Mouse (Mus musculus): Measurements from ENCODE around the gene Jade2. TPM values are rescaled to one million over a fixed set of nuclear protein-coding genes. Genes with fewer than 3 reads are reported as not detected.

Jade2 gene
- total RNA-seq (2021), result 1 to 10 TPM; 2.3 to 2.6 TPM
- long read RNA-seq, experiment 1, partial matches to known transcripts, result 0 of 3 reads
- long read RNA-seq, experiment 1, other reads (novel, unspliced or antisense), result 3 of 3 reads
- long read RNA-seq, experiment 2, full-length matches to known transcripts, result 1 of 3 reads
- long read RNA-seq, experiment 2, partial matches to known transcripts, result 0 of 3 reads
- long read RNA-seq, experiment 2, other reads (novel, unspliced or antisense), result 2 of 3 reads

GRCm38 (mm10) chr11:51857081-51857671 lies at the start of gene Jade2:
Jade2 (minus strand) TSS chr11:51857653.
- DNase-seq, result peak; percentile 36

DNA sequence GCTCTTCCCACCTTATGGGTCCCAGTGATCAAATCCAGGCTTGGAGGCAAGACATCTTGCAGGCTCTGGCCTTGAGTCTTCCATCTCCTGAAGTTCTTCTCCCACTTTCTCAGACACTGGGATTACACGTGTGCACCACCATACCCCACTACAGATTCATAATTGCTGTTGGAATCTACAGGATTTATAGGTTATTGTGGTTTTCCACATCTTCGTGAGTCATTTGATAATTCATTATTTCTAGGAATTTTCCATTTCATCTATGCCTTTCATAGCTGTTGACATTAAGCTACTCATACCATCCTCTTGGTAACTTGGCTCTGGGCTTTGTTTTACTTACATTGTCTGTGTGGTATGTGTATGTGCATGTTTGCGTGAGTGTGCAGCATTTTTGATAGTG lies 46.8 kb upstream of the Jade2 start:
- DNase-seq, result no peak

- DNase-seq, result no peak
Measured at GRCm38 (mm10) chr11:51899691-51900090, 42.2 kb upstream of the Jade2 start.

- no peak for DNase-seq
Measured at GRCm38 (mm10) chr11:51898326-51899080, 41.0 kb upstream of the Jade2 start.

- DNase-seq, result no peak
Measured at GRCm38 (mm10) chr11:51897311-51897710, 39.9 kb upstream of the Jade2 start.

- DNase-seq, result no peak
Measured at GRCm38 (mm10) chr11:51896012-51896411, 38.6 kb upstream of the Jade2 start.

- no peak for DNase-seq
Measured at GRCm38 (mm10) chr11:51885681-51886080, 28.2 kb upstream of the Jade2 start.

DNA sequence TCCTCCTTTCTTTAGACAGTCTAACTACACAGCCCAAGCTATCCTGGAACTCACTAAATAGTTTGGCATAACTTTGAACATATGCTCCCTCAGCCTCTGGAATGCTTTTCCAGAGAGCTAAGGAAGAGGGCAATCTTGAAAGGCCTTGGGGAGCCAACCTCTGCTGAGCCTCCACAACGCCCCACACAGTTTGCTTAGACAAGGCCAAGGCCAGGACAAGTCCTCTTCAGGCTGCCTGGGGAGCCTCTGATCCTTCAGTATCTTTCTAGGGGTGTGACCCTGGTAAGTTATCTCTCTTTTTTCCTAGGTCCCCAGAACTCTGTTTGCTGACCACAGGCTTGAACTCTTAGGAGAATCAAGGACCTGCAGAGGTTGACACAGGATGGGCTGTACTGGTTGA lies 26.6 kb upstream of the Jade2 start:
- DNase-seq, result no peak

- DNase-seq, result peak; percentile 27
Measured at GRCm38 (mm10) chr11:51883670-51884069, 26.2 kb upstream of the Jade2 start.

GRCm38 (mm10) chr11:51881776-51882175 lies 24.3 kb upstream of the Jade2 start:
- no peak for DNase-seq

DNA sequence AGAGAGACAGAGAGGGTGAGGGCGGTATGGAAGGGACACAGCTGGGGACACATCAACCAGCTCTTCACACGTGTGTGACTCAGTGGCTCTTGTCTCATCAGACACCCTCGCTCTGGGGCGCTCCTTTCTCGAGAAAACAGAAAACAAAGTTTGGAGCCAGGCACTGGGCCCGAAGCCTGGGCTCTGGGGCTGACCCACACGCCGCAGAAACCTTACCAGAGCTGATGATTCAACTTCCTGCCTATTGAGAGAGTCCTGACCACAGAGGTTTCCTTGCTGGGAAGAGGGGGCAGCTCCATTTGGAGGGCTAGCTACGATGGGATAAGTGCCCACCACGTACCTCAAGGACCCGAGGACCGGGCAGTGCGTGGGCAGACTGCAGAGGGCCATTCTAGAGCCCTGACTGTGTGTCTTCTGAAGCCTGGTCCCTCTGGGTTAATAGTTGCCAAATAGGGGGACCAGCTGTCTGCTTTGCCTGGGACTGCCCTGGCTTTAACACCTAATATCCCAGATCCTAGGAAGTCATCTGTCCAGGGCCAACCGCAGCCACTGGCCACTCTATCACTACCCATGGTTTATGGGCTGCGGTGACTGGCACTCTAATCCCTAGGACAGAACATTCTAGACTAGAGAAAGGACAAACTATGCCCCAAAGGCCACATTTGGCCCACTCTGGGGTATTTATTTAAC lies 23.7 kb upstream of the Jade2 start:
- no peak for DNase-seq

GRCm38 (mm10) chr11:51876943-51877344 lies 19.5 kb upstream of the Jade2 start:
- peak; percentile 80 for DNase-seq

DNA sequence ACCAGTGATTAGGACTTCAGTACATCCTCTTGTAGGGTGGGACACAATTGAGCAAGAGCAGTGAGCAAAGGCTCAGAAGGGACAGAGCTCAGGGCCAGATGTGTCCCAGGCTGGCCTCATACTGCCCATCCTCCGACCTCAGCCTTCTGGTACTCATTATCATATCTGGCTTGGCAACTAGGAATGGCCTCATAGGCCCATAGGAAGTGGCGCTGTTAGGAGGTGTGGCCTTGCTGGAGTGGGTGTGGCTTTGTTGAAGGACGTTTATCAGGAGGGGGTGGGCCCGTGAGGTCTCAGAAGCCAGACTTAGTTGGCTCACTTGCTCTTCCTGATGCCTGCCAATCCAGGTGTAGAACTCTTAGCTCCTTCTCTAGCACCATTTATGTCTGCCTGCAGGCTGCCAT lies 18.3 kb upstream of the Jade2 start:
- no peak for DNase-seq

DNA sequence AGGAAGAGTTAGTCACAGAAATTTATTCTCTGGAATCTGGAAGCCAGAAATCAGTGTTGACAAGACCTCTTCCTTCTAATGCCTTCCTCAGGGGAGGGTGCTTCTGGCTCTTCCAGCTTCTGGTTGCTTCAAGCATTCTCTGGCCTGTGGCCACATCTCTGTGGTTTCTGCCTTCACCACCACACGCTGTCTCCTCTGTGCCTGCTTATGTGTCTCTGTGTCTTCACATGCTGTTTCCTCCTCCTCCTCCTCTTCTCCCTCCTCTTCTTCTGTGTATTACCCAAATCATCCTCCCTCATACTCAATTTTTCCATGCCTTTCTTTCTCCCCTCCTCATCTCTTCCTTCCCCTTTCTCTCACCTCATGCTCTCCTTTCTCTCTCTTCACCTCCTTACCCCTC lies 17.6 kb upstream of the Jade2 start:
- DNase-seq, result no peak

GRCm38 (mm10) chr11:51874266-51875036 lies 17.0 kb upstream of the Jade2 start:
- peak; percentile 28 for DNase-seq

DNA sequence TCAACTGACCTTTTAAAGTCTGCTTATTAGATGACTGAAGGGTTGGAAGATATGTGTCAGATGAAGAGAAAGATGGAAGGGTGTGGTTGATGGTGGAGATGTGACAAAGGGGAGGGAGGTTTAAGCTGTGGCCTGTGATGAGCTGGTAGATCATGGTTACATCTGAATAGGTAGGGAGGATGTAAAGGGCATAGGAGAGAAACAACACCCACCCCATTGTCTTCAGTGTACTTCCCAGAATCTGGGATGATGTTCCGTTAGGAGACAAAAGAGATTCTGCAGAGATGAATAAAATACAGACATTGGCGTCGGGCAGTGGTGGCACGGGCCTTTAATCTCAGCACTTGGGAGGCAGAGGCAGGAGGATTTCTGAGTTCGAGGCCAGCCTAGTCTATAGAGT lies 15.7 kb upstream of the Jade2 start:
- no peak for DNase-seq

DNA sequence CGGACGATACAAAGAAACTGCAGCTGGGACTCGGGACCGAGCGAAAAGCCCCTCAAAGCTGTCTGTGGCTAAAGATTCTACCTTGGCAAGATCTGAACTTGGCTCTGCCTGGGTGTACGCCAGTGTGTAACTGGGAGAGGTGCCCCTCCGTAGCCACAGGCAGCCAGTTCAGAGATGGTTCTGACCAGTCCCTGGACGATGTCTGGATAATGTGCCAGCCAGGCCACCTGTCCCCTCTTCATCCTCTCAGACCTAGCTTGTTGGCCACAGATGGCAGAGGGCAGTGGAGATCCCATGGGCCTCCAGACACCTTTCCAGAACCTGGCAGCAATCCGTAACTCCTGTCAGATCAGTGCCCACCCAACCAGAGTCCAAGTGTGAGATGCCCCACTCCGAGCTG lies 9.8 kb upstream of the Jade2 start:
- no peak for DNase-seq

DNA sequence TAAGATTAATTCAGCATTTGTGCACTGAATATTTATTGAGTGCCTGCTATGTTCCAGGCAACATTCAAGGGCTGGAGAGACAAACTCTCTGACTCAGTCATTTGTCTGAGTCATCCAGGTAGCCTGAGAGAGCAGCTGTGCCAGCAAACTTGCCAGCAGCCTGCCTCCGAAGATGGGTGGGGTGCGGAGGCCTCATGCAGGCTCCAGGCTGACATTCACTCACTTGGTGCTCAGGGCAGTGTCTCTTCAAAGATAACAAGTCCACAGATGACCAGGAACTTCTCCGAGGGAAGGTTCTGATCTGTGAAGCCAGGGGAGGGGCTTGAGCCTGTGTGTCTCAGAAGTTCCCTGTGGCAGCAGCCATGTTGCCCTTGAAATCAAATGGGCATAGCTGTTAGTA lies 8.6 kb upstream of the Jade2 start:
- no peak for DNase-seq

- no peak for DNase-seq
Measured at GRCm38 (mm10) chr11:51860666-51861065, 3.2 kb upstream of the Jade2 start.

DNA sequence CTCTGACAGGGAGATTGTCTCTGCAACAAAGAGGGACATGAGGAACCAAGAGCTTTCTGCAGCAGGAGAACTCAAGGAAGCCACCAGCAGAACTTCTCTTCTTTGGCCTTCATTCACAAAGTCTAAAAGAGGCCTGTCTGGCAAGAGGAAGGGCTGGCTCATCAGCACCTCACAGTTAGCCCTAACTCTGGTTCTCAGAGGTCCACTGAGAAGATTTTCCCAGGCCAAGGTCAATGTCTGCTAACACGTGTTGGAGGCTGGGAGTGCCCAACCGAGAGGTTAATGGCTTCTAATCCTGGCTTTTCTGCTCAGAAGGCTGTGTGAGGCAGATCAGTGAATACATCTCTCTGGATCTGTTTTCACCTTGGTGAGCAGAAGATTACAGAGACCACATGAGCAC lies 2.1 kb upstream of the Jade2 start:
- DNase-seq, result no peak

DNA sequence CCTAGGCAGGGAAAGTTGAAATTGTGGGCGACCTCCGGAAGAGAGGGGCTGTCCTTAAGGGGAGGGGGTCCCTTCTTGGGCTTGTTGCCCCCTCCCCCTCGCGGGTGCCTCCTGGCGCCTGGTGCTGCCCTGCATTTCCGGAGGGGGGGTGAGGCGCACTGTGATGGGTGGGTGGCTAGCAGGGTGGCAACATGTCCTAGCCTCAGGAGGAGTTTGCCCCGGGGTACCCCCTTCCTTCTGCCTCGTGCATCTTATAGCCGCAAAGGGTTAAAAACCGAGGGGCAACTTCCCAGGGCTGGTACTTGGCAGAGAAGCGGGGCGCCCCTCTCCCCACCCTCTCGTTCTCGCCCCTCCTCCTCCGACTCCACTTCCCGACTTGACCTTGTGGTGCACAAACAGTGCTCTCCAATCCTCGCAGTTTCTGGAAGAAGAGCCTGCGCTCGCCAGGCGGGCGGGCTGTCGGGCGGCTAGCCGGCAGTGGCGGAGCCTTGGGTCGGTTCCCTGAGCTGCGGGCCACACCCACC lies 1.1 kb upstream of the Jade2 start:
- DNase-seq, result peak; percentile 66
